Mouse (Mus musculus): ENCODE measurements around the gene Dsp. TPM values are rescaled to one million over a fixed set of nuclear protein-coding genes. Genes with fewer than 3 reads are reported as not detected.
A peak's percentile ranks its signal among the peaks of the same experiment; 100 is the strongest.

Dsp gene
- polyA plus RNA-seq (2014; fragmentation: Nextera tagmentation; extraction: Ambion mirVana) = 0.08 and 0.13 TPM in 2 replicates

DNA sequence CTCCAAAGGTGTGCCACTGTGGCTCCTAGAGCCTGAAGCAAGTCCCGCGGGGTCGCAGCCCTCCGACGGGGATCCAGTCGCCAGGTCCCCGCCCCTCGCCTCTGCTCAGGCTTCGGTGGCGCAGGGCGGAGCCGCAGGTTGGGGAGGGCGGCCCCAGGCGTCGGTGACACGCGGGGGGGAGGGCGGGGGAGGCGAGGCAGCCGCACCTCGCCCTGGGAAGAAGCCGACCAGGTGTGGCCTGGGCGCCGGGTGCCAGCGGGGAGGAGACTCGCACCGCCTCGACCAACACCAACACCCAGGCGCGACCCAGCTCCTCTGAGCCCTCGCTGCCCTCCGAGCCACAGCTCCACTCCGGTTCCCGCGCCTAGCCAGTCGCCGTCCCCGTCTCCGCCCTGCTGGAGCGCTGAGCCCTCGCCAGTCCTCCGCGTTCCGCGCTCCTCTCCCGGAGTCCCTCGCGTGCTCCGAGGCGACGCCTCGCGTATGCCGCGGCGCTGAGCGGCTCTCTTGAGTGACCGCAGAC lies at the start of gene Dsp:
Dsp (plus strand) TSS at position 226 of the 520 bp plus-strand sequence.
- ATAC-seq (ENCODE audit: low FRiP score, low TSS enrichment) = peak; percentile 43
- under 1% methylated on average over 51 of the region's 58 CpGs for WGBS
- H3K27ac ChIP-seq (replicated peaks; ENCODE audit: low read depth, low read length) = no peak within 1 kb of the TSS
- H3K27me3 ChIP-seq (ENCODE audit: control insufficient read depth, insufficient read depth, low read length) = peaks cover 69% of the 10 kb centered on the region
- DNase-seq = peak; percentile 80
- H3K9ac ChIP-seq (replicated peaks; ENCODE audit: low read length) = peak within 1 kb of the TSS; percentile 42
- H3K36me3 ChIP-seq (ENCODE audit: control insufficient read depth, insufficient read depth, low read length) = no peaks in the 10 kb centered on the region
- H3K4me2 ChIP-seq (ENCODE audit: low read length) = peak within 1 kb of the TSS; percentile 65
- H3K4me1 ChIP-seq (ENCODE audit: control insufficient read depth, insufficient read depth, low read length) = 0 out of 2 replicates have a peak, but pooled peaks cover 10% of the 10 kb centered on the region
- no peaks in the 10 kb centered on the region for H3K9me3 ChIP-seq (ENCODE audit: control insufficient read depth, low read length)
- H3K4me3 ChIP-seq (replicated peaks; ENCODE audit: low read depth, low read length) = peak within 1 kb of the TSS; percentile 35

DNA sequence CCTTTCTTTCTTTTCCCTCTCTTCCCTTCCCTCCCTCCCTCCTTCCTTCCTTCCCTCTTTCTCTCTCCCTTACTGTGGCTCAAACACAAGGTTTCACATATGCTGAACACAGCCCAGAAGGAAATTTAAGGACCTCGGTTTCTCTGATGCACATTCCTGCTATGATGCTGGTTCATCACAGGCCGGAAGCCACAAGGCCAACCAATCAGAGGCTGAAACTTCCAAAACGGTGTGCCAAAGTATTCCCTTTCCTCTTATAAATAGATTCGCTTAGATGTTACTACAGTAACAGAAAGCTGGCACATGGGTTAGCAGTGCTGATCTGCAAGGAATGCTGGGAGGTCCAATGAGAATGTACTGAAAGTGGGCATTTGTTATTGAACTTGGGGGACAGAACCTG lies 47.7 kb upstream of the Dsp start:
- Histone ChIP-seq H3K9me3 (ENCODE audit: control insufficient read depth, low read length) (no peaks in the 10 kb centered on the region), H3K4me3 (replicated peaks; ENCODE audit: low read depth, low read length) (no peak overlapping the region), H3K27me3 (ENCODE audit: control insufficient read depth, insufficient read depth, low read length) (no peaks in the 10 kb centered on the region), H3K4me1 (ENCODE audit: control insufficient read depth, insufficient read depth, low read length) (no peaks in the 10 kb centered on the region), H3K4me2 (ENCODE audit: low read length) (no peak overlapping the region), H3K27ac (replicated peaks; ENCODE audit: low read depth, low read length) (no peak overlapping the region), H3K9ac (replicated peaks; ENCODE audit: low read length) (no peak overlapping the region), H3K36me3 (ENCODE audit: control insufficient read depth, insufficient read depth, low read length) (no peaks in the 10 kb centered on the region)
- DNase-seq = no peak
- 83% methylated on average over 4 of the region's 4 CpGs for WGBS
- no peak for ATAC-seq (ENCODE audit: low FRiP score, low TSS enrichment)

DNA sequence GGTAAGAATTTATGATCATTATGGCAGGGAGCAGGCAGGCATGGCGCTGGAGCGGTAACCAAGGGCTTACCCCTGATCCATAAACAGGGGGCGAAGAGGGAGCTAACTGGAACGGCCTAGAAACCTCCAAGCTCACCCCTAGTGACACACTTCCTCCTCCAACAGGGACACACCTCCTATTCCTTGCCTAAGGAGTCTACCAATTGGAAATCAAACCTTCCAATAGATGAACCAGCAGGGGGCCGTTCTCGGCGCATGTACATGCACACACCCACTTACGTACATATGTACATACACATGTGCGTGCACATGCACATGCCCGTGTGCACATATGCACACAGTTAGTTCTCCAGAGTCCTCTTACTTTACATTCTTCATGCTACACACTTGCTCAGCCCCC lies 46.6 kb upstream of the Dsp start:
- Histone ChIP-seq H3K36me3 (ENCODE audit: control insufficient read depth, insufficient read depth, low read length) (no peaks in the 10 kb centered on the region), H3K9me3 (ENCODE audit: control insufficient read depth, low read length) (no peaks in the 10 kb centered on the region), H3K4me2 (ENCODE audit: low read length) (no peak overlapping the region), H3K4me3 (replicated peaks; ENCODE audit: low read depth, low read length) (no peak overlapping the region), H3K27me3 (ENCODE audit: control insufficient read depth, insufficient read depth, low read length) (no peaks in the 10 kb centered on the region), H3K27ac (replicated peaks; ENCODE audit: low read depth, low read length) (no peak overlapping the region), H3K9ac (replicated peaks; ENCODE audit: low read length) (no peak overlapping the region), H3K4me1 (ENCODE audit: control insufficient read depth, insufficient read depth, low read length) (no peaks in the 10 kb centered on the region)
- WGBS = 92% methylated on average over 10 of the region's 10 CpGs
- ATAC-seq (ENCODE audit: low FRiP score, low TSS enrichment) (no peak), DNase-seq (no peak)

DNA sequence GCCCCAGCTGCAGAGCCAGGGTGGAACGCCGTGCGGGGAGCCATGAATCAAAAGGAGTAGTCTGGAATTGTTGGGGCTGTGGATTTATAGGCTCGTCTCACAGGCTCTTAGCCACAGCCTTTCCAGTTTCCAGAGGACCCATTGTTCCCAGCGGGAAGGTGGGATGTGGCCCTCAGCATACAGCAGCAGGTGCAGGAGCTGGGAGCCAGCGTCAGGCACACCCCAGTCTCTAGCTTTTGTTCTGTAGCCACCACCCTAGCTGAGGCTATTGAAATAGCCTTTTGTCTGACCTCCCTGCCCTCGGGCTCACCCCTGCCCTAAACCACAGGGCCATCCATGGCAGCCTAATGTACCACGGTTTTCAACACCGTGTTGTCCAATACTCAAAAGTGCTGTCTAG lies 42.0 kb upstream of the Dsp start:
- Histone ChIP-seq H3K9me3 (ENCODE audit: control insufficient read depth, low read length) (no peaks in the 10 kb centered on the region), H3K27ac (replicated peaks; ENCODE audit: low read depth, low read length) (no peak overlapping the region), H3K4me3 (replicated peaks; ENCODE audit: low read depth, low read length) (no peak overlapping the region), H3K4me2 (ENCODE audit: low read length) (no peak overlapping the region), H3K27me3 (ENCODE audit: control insufficient read depth, insufficient read depth, low read length) (no peaks in the 10 kb centered on the region), H3K4me1 (ENCODE audit: control insufficient read depth, insufficient read depth, low read length) (no peaks in the 10 kb centered on the region), H3K9ac (replicated peaks; ENCODE audit: low read length) (no peak overlapping the region), H3K36me3 (ENCODE audit: control insufficient read depth, insufficient read depth, low read length) (no peaks in the 10 kb centered on the region)
- no peak for DNase-seq
- WGBS = 77% methylated on average over 9 of the region's 9 CpGs
- no peak for ATAC-seq (ENCODE audit: low FRiP score, low TSS enrichment)

DNA sequence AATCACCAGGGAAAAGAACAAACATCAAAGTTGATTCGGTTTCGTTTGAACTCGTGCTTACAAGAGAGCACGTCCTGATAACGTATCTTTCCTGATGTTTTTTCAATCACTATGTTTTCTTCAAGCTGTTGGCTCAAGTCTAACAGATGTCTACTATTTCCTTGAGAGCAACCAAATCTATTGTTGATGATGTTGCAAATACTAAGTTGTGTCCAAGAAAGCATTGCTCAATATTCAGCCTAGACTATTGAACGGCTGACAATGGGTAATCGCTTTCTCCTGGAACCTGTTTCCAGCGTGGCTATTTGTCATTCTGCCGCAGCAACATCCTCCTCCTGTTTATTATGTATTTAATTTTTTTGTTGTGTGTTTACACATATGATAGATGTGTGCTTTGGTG lies 28.8 kb upstream of the Dsp start:
- 87% methylated on average over 9 of the region's 9 CpGs for WGBS

DNA sequence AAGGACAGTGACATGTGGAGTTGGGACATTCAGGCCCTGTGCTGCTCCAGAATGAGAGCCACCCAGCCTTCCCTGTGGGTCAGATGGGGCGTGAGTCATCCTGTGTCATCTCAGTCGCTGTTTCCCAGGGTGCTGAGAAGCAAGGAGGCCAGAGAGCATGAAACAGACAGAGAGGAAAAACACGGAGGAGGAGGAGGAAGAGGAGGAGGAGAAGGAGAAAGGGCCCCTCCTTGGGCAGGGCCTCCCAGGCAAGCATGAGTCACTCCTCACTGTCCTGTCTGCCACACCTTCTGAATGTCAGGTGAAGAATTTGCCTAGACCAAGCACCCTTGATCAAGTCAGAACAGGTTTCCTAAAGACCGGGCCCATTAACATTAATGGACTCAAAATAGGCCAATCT lies 27.4 kb upstream of the Dsp start:
- 89% methylated on average over 4 of the region's 4 CpGs for WGBS

More for the DNA sequence above, 28.8 kb upstream of the Dsp start:
- Histone ChIP-seq H3K4me2 (ENCODE audit: low read length) (no peak overlapping the region), H3K27ac (replicated peaks; ENCODE audit: low read depth, low read length) (no peak overlapping the region), H3K36me3 (ENCODE audit: control insufficient read depth, insufficient read depth, low read length) (no peaks in the 10 kb centered on the region), H3K27me3 (ENCODE audit: control insufficient read depth, insufficient read depth, low read length) (no peaks in the 10 kb centered on the region), H3K4me3 (replicated peaks; ENCODE audit: low read depth, low read length) (no peak overlapping the region), H3K9ac (replicated peaks; ENCODE audit: low read length) (no peak overlapping the region), H3K9me3 (ENCODE audit: control insufficient read depth, low read length) (no peaks in the 10 kb centered on the region), H3K4me1 (ENCODE audit: control insufficient read depth, insufficient read depth, low read length) (no peaks in the 10 kb centered on the region)
- DNase-seq = no peak
- ATAC-seq (ENCODE audit: low FRiP score, low TSS enrichment) = no peak

DNA sequence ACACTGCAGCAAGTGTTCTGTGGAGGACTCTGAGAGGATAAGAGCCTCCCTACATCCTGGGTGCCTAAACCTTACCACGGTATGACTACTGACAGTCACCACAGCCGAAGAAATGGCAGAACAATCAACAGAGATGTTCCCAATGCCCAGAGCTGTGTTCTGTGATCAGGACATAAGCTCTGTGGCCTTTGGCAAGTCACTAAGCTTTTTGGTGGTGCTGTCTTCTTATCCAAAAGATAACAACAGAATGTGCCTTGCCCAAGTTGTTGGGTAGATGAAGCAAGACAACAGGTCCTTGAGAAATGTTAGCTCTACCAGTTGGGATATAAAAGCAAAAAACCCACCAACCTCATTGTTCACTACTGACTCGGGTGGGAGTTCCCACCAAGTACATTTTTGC lies 23.4 kb upstream of the Dsp start:
- no peak for DNase-seq
- WGBS = 90% methylated on average over 3 of the region's 3 CpGs
- ATAC-seq (ENCODE audit: low FRiP score, low TSS enrichment) = no peak
- Histone ChIP-seq H3K9me3 (ENCODE audit: control insufficient read depth, low read length) (no peaks in the 10 kb centered on the region), H3K27me3 (ENCODE audit: control insufficient read depth, insufficient read depth, low read length) (no peaks in the 10 kb centered on the region), H3K4me3 (replicated peaks; ENCODE audit: low read depth, low read length) (no peak overlapping the region), H3K27ac (replicated peaks; ENCODE audit: low read depth, low read length) (no peak overlapping the region), H3K9ac (replicated peaks; ENCODE audit: low read length) (no peak overlapping the region), H3K4me1 (ENCODE audit: control insufficient read depth, insufficient read depth, low read length) (no peaks in the 10 kb centered on the region), H3K36me3 (ENCODE audit: control insufficient read depth, insufficient read depth, low read length) (no peaks in the 10 kb centered on the region), H3K4me2 (ENCODE audit: low read length) (no peak overlapping the region)

More for the DNA sequence above, 27.4 kb upstream of the Dsp start:
- Histone ChIP-seq H3K36me3 (ENCODE audit: control insufficient read depth, insufficient read depth, low read length) (no peaks in the 10 kb centered on the region), H3K4me3 (replicated peaks; ENCODE audit: low read depth, low read length) (no peak overlapping the region), H3K9me3 (ENCODE audit: control insufficient read depth, low read length) (no peaks in the 10 kb centered on the region), H3K4me1 (ENCODE audit: control insufficient read depth, insufficient read depth, low read length) (no peaks in the 10 kb centered on the region), H3K27ac (replicated peaks; ENCODE audit: low read depth, low read length) (no peak overlapping the region), H3K27me3 (ENCODE audit: control insufficient read depth, insufficient read depth, low read length) (no peaks in the 10 kb centered on the region), H3K4me2 (ENCODE audit: low read length) (no peak overlapping the region), H3K9ac (replicated peaks; ENCODE audit: low read length) (no peak overlapping the region)
- ATAC-seq (ENCODE audit: low FRiP score, low TSS enrichment) (no peak), DNase-seq (no peak)

DNA sequence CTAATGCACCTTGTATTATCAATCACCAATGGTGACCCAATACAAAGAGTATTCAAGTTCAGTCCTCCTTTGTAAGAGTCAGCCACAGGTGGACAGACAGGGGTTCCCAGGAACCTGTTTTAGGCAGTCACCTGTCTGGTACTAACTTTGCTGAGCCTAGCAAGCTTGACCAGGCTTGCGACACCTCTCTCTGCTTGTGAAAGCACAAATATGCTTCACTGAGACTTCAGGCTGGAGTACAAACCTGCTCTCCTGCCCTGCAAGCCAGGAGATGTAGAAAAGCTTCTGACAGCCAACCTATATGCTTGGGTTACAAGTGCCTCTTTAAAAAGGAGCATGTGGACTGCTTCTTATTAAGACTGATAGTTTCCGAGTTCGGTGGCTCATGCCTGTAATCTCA lies 22.8 kb upstream of the Dsp start:
- DNase-seq (no peak), ATAC-seq (ENCODE audit: low FRiP score, low TSS enrichment) (no peak)
- Histone ChIP-seq H3K27me3 (ENCODE audit: control insufficient read depth, insufficient read depth, low read length) (no peaks in the 10 kb centered on the region), H3K9me3 (ENCODE audit: control insufficient read depth, low read length) (no peaks in the 10 kb centered on the region), H3K4me1 (ENCODE audit: control insufficient read depth, insufficient read depth, low read length) (no peaks in the 10 kb centered on the region), H3K4me3 (replicated peaks; ENCODE audit: low read depth, low read length) (no peak overlapping the region), H3K36me3 (ENCODE audit: control insufficient read depth, insufficient read depth, low read length) (no peaks in the 10 kb centered on the region), H3K4me2 (ENCODE audit: low read length) (no peak overlapping the region), H3K27ac (replicated peaks; ENCODE audit: low read depth, low read length) (no peak overlapping the region), H3K9ac (replicated peaks; ENCODE audit: low read length) (no peak overlapping the region)
- WGBS = 93% methylated on average over 3 of the region's 3 CpGs

DNA sequence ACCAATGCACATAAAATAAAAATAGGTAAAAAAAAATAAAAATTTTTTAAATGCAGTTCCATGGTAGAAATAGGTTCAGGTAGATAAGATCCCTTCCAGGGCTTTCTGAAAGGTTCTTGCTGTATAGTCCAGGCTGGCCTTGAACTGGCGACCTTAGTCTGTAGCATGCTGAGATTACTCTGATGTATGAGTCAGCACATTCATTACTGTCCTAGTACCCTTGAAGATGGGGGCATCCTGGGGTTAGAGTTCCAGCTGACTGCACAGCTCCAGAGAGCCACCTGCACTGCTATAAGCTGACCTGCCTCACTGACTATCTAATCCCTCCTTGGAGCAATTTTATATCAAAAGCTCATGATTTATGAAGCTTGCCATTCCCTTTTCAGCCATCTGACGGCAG lies 21.6 kb upstream of the Dsp start:
- H3K36me3 ChIP-seq (ENCODE audit: control insufficient read depth, insufficient read depth, low read length) = no peaks in the 10 kb centered on the region
- DNase-seq (no peak), ATAC-seq (ENCODE audit: low FRiP score, low TSS enrichment) (no peak)
- no peak overlapping the region for H3K9ac ChIP-seq (replicated peaks; ENCODE audit: low read length)
- no peaks in the 10 kb centered on the region for H3K9me3 ChIP-seq (ENCODE audit: control insufficient read depth, low read length)
- no peaks in the 10 kb centered on the region for H3K4me1 ChIP-seq (ENCODE audit: control insufficient read depth, insufficient read depth, low read length)
- no peak overlapping the region for H3K4me3 ChIP-seq (replicated peaks; ENCODE audit: low read depth, low read length)
- no peak overlapping the region for H3K4me2 ChIP-seq (ENCODE audit: low read length)
- WGBS = 84% methylated on average over 2 of the region's 2 CpGs
- no peaks in the 10 kb centered on the region for H3K27me3 ChIP-seq (ENCODE audit: control insufficient read depth, insufficient read depth, low read length)
- H3K27ac ChIP-seq (replicated peaks; ENCODE audit: low read depth, low read length) = no peak overlapping the region
